Mouse (Mus musculus): ENCODE results near the gene Ankrd17.

Gene Ankrd17

GRCm38 (mm10) chr5:90203168-90203567, 163.2 kb downstream of the Ankrd17 start:
- DNase-seq = peak; percentile 51

DNA sequence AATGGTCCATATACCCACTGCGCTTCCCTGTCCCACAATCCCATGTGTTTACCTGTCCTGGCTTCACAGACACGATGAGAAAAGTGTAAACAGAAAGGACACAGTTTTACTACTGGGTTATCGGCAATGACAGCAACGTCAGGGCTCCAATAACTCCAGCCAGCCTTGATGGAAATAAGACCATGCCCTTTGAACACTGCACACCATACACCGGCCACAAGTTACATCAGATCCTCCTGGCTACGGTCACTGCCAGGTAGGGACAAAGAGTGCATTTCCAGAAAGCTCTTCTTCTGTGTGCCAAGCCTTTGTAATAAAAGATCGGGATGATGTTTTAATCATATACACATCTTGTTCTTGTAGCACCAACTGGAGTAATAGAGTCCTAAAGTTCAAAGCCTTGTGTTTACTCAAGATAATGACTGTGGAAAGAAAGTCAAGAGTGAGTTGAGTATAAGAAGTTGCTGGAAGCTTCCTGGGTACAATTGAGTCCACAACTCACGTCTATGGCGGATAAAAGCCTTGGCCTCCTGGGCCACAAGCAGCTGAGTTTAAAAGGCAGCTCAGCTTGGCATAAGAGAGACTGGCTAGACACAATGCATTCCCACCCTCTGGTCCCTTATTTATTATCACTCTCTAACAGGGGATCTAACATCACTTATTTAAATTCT, 163.8 kb downstream of the Ankrd17 start:
- DNase-seq = no peak

- DNase-seq = no peak
Observed at GRCm38 (mm10) chr5:90199922-90200632, 166.3 kb downstream of the Ankrd17 start.

GRCm38 (mm10) chr5:90194831-90195230, 171.5 kb downstream of the Ankrd17 start:
- peak; percentile 63 for DNase-seq

- no peak for DNase-seq
Observed at GRCm38 (mm10) chr5:90182782-90183181, 183.6 kb downstream of the Ankrd17 start.

DNA sequence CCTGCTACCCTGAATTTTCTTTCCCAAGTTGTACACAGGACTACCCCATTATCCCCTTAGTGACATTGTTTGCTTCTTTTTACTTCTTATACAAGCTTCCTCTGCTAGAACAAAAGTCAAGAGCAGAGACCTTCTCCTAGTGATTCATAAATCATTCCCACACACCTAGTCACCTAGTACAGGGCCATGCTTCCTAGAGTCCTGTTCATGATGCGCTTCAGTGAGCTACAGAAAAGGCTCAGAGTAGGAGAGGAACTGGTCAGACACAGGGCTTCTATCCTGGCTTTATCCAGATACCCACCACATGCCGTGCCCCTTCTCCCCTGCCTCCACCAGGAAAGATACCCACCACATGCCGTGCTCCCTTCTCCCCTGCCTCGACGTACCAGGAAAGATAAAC, 187.3 kb downstream of the Ankrd17 start:
- no peak for DNase-seq

- DNase-seq = no peak
Observed at GRCm38 (mm10) chr5:90178116-90178515, 188.3 kb downstream of the Ankrd17 start.
